Mouse (Mus musculus): ENCODE results near the gene Ak8. TPM values are rescaled to one million over a fixed set of nuclear protein-coding genes. Genes with fewer than 3 reads are reported as not detected.

Ak8 gene
- total RNA-seq, 2 experiments from 2014 or later, result not detected

DNA sequence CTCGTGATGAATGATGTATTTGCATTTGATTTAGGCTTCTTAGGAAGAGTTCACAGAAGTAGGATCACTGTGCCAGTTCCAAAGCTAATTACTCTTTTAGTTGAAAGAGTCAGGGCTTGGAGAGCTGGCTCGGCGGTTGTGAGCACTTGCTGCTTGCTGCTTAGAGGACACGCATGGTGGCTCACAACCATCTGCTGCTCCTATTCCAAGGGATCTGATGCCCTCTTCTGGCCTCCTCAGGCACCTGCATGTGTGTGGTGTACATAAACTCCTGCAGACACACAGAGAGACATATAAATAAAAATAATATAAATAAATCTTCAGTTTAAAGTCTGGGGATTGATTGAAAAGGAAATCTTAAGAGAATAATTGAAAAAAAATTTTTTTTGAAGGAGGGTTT is 81.3 kb downstream of the Ak8 start:
- intact Hi-C loops (cut with DNase I; ENCODE audit: low total_unique reads), result no loop called here
- no peak for DNase-seq

DNA sequence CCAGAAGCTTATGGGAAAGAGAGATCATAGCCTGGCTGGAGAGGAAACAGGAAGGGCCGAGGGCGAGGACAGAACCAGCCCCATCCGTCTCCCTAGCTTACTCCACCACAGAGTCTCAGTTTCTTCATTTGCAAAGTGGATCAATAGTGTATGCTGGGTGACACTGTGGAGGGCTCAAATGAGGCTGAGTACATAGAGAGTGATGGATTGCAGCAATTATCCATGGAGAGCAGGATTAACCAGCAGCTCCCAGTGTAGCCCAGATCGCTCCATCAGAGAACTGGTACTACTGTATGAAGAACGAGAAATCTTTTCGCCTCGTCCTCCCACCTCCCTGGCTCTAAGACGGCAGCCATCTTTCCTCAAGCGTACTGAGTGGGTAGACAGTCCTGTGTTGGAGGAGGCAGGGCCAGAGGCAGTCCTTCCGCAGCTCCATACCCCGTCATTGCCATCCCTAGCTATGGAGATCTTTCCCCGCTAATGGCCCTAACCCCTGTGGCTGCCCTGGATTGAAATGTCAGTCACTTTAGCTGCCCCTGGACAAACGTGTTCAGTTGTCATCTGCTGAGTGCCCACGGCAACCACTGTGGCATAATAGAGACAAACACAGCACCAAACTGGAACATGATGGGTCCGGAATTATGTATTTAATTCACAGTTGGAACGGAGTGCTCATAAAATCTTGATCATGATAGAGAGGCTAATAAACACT is 86.5 kb downstream of the Ak8 start:
- intact Hi-C loops (cut with DNase I; ENCODE audit: low total_unique reads), result no loop called here
- DNase-seq, result no peak

DNA sequence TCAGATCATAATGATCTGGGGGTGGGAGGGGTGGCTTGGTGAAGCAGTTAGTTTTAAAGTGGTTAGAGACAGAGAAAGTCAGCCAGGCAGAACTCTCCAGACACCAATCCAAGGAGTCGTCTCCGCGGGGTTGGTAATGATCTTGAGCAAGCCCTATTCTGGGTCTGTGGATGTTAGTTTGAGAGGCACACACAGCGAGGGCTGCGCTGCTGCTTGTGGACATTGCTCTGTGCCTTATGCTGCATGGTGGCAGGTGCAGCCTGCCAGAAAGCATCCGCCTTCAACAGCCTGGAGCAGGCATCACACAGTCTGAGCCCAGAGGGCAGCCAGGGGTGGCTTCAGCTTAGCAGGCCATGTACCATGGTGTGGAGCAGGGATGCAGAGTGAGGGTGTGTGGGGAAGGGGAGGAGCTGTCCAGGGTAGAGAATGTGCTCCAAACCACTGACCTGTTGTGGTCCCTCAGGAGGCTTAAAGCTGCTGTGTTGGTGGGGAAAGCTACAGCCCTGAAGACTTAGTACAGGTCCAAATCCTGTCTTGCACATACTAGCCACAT is 87.2 kb downstream of the Ak8 start:
- DNase-seq, result no peak
- intact Hi-C loops (cut with DNase I; ENCODE audit: low total_unique reads), result no loop called here

DNA sequence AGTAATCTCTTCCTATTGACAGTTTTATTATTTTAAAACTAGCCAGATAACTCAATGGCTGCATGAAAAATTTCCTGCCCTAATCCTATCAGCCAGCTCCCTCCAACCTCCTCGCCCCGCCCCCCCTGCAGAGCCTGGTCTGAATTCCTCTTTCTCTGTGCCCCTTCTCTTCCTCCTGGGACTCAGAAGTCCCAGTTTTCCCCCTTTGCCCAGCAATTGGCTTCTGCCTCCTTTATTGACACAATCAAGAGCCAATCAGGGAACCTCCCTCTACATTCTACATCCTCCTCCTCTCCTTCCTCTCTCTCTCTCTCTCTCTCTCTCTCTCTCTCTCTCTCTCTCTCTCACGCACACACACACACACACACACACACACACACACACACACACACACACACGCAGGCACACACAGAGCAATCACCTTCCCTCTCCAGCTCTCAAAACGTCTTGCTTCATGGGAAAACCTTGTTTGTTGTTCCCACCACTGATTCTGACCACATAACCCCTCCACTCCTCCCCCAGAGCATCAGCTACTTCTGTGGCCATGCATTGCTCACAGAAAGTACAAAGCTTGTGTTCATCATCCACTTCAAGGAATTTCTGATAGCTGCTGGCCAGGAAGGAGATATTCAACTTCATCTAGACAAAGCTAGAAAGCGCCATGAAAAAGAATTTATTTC is 93.1 kb downstream of the Ak8 start:
- intact Hi-C loops (cut with DNase I; ENCODE audit: low total_unique reads), result no loop called here
- no peak for DNase-seq

DNA sequence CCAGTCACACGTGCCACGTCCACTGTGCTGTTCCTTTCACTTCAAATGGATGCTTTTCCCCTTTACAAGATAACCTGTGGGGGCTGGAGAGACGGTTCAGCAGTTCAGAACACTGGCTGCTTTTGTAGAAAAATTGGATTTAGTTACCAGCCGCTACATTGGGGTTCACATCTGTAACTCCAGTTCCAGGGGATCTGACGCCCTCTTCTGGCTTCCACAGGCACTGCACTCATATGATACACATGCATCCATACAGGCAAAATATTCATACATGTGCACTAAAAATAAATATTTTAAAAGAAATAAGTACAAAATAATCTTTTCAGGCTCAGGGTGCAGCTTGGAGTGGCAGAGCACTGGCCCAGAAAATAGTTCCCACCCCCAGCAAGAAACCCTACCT is 94.7 kb downstream of the Ak8 start:
- DNase-seq, result no peak
- intact Hi-C loops (cut with DNase I; ENCODE audit: low total_unique reads), result no loop called here

DNA sequence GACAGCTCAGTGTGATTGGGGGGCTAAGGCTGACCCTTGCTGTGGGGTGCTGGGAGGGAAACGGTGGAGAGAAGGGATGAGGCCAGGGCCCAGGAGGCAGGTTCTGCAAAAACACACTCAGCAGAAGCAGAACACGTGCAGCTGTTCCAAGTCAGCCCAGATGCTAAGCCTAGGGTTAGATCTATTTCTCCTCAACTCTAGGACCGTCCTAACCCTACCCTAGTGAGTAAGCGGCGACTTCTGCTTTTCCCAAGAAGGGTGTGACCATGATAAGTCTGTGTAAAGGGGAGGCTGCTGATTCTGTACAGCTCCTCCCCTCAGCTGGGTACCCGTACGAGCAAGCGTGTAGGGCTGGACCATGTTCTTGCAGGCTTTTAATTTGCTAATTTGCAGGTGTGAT is 96.3 kb downstream of the Ak8 start:
- intact Hi-C loops (cut with DNase I; ENCODE audit: low total_unique reads), result no loop called here
- no peak for DNase-seq

DNA sequence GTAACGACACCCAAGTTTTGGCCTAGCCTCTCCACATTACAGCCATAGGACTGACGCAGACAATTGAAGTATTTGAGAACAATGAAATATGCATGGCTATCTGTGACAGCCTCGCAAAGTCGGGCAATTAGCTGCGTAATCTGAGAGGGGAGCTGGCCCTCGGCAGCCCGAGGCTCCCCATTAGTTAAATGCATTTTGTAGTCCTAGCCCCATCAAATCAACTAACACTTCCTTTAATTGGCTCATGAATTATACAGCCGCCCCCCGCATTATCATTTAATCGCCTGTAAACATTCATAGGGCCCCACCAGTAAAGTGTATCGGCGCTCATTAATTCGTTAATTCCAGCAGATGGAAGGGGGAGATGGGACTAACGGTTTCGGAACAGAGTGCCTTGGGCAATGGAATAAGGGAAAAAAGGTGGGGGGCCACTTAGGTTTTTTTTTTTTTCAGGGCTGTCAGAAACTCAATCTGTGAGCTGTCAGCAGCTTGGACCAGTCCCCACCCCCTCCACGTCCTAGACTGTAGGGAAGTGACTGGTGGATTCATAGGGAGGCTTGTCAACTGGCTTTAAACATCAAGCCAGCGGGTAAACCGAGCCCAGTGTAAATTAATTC is 97.6 kb downstream of the Ak8 start:
- intact Hi-C loops (cut with DNase I; ENCODE audit: low total_unique reads), result no loop called here
- DNase-seq, result no peak

DNA sequence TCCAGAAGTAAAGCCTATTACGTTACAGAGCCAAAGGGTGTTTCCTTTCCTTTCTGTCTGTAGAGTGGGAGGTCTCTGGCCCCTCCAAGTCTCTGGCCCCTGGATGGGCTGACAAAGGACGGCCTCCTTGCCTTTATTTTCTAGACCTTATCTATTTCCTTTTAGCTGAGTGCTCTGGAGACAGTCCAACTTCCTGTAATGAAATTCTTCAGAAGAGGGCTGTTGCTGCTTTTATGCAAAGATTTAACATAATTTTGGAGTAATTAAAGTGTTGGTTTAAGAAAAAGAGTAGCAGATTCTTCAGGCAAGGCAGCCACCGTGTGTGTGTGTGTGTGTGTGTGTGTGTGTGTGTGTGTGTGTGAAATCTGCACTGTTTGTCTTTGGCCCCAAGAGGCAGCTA is 98.4 kb downstream of the Ak8 start:
- DNase-seq, result no peak
- intact Hi-C loops (cut with DNase I; ENCODE audit: low total_unique reads), result no loop called here

DNA sequence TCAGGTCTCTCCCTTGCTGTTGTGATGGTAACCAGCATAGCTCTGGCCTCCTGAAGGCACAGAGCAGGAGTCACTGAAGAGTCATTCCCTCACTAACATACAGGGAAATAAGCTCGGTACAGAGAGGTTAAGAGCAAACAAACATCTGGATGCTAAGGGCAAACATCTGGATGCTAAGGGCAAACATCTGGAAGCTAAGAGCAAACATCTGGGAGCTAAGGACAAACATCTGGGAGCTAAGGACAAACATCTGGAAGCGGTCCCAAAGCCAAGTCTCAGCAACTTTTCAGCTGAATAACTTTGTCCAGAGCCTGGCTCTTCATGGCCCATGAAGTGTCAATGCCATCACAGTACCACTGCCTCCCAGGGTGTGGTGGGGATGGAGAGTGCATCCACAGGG is 99.6 kb downstream of the Ak8 start:
- intact Hi-C loops (cut with DNase I; ENCODE audit: low total_unique reads), result no loop called here
- no peak for DNase-seq

DNA sequence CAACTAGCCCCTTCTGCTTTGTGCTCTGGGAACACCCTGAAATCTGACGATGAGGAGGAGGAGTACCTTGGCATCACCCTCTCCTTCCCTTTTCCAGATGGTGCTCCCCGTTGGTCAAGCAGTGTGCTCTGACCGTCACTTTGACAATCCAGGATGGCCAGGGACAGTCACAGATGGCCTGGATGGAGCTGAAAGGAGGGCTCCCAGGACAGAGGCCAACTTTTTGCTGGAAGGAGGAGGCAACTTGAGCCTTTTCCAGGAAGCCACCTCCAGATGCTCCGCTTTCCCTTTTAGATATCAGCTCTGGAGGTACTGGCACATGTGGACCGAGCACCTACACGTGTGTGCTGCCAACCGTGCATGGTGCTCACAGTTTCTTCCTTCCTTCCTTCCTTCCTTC is 103.4 kb downstream of the Ak8 start:
- intact Hi-C loops (cut with DNase I; ENCODE audit: low total_unique reads), result no loop called here

DNA sequence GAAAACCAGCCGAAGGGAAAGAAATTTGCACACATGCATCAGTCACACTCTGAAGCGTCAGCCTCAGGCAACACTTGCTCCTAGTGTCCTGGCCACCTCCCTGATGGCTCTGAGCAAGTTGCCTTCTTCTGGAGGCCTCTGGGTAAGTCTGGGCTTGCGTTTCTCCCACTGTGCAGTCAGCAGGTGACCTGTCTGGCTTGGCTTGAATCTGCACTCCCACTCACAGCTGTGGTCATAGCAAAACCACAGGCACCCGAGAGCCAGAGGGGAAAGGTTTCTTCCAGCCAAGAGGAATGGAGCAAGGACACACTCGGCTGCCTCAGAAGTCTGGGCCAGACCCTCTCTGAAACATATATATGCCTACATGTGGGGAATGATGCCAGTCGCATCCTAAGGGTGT is 108.9 kb downstream of the Ak8 start:
- peak; percentile 10 for DNase-seq
- intact Hi-C loops (cut with DNase I; ENCODE audit: low total_unique reads), result no loop called here

More for the DNA sequence above, 103.4 kb downstream of the Ak8 start:
- DNase-seq, result no peak

DNA sequence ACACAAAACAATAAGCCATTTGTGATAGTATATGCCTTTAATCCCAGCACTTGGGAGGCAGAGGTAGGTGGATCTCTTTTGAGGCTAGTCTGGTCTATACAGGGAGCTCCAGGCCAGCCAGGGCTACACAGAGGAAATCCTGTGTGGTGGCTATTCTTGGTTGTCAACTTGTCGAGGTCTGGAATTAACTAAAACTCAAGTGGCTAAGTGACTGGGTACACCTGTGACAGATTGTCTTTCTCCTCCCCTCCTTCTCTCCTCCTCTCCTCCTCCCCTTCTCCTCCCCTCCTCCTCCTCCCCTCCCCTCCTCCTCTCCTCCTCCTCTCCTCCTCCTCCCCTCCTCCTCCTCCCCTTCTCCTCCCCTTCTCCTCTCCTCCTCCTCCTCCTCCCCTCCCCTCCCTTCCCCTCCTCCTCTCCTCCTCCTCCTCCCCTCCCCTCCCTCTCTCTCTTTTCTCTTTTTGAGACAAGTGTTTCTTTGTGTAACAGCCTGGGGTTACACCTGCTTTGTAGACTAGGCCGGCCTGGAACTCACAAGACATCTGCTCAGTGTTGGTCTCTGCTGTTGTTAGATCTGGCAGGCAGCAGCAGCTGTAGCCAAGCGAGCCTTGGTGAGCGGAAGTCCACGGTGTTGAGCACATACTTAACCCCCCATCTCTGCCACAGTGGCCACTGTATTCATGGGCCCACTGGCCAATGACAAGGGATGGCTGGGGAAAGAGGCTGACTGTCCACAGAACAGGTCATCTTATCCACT is 110.5 kb downstream of the Ak8 start:
- no peak for DNase-seq
- intact Hi-C loops (cut with DNase I; ENCODE audit: low total_unique reads), result no loop called here

DNA sequence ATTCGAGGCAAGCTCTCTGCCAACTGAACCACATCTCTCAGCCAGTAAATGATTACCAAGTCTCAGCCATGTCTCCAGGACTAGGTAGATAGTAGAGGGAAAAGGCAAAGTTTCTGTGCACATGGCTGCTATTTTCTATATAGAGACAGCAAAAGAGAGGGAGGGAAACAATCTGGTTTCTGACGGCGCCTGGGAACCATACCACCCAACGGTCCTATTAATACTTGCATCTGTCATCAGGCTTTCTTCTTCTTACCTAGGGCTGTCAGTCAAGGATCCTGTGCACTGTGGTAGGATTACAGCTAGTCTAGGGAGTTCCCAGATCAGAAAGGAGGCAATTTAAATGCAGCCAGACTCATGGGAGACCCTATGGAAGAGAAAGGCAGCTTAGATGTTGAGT is 118.9 kb downstream of the Ak8 start:
- intact Hi-C loops (cut with DNase I; ENCODE audit: low total_unique reads), result no loop called here
- no peak for DNase-seq

DNA sequence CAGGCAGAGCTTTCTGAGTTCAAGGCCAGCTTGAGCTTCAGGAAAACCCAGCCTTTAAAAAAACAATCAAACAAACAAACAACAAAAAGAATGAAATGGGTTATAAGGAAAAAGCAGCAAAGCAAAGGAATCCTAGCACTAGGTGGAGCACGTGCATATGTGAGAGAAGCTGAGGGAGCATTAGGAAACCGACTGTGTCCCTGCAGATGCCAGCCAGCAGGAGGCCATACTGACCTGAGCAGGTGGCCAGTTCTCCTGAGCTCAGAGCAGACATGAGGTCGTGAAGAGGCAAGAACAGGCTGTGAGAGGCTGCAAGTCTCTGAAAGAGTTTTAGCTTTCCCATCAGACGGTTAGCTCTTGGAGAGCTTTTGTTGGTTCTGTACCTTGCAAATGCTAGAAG is 129.3 kb downstream of the Ak8 start:
- no peak for DNase-seq
- intact Hi-C loops (cut with DNase I; ENCODE audit: low total_unique reads), result no loop called here

DNA sequence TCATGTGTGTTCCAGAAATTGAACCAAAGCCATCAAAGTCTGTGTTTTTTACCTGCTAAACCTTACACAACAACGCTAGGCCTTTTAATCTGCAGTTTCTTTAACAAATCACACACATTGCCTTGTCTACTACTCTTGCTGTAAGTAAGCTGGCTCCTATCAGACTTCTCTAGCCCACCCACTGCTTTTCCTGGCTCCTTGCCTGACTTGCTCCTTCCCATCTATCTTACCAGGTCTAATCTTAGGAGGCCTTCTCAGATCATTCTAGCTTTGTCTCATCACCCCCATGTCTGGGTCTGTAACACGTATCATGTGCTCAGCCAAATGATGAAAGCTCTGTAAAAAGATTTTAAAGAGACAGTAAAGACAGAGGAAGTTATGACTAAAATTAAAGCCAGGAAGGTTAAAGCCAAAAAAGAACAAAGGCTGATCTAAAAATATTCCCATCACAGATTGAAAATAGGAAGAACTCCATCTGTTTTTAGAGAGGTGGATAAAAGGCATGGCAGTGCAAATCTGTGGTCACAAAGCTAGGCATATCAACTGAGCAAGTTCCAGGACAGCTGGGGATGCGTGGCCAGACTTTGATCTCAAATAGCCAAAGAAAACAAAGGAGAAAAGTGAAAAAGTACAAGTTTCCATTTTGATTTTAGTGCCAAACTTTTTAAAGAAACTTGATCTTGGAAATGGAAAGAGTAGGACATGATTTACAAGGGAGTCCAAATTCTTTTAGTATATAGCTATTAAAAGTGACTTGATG is 136.4 kb downstream of the Ak8 start:
- intact Hi-C loops (cut with DNase I; ENCODE audit: low total_unique reads), result no loop called here
- no peak for DNase-seq

DNA sequence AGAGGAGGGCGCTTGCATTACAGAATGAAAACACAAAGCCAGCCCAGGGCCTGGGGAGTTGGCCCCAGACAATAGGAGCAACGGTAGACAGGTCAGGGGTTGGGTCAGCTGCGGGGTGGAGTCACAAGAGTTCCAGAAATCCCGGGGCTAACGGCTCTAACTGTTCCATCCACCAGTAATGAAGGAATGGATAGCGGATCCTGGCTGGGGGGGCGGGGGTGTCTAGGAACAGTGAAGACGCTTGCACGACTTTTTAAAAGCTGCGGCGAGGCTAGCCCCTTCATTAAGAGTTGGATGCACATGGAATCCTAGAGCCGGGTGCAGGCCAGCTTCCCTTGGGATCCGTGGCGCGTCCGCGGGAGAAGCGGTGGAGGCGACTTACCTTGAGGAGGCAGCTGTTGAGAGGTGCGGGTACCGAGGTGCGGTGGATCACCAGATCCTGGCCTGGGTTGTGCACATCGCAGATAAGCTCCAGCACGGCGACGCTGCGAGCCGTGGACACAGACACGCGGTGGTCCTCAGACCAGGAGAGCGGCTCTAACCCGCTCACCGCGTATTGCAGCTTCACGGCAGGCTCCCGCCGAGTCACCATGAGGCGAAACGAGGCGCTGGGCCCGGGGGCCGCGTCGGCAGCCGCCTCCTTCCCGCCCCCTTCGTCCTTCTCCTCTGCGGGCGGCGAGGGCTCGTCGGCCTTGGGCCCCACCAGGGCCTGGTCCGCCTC is 139.7 kb downstream of the Ak8 start:
- intact Hi-C loops (cut with DNase I; ENCODE audit: low total_unique reads), result no loop called here
- DNase-seq, result peak; percentile 8

DNA sequence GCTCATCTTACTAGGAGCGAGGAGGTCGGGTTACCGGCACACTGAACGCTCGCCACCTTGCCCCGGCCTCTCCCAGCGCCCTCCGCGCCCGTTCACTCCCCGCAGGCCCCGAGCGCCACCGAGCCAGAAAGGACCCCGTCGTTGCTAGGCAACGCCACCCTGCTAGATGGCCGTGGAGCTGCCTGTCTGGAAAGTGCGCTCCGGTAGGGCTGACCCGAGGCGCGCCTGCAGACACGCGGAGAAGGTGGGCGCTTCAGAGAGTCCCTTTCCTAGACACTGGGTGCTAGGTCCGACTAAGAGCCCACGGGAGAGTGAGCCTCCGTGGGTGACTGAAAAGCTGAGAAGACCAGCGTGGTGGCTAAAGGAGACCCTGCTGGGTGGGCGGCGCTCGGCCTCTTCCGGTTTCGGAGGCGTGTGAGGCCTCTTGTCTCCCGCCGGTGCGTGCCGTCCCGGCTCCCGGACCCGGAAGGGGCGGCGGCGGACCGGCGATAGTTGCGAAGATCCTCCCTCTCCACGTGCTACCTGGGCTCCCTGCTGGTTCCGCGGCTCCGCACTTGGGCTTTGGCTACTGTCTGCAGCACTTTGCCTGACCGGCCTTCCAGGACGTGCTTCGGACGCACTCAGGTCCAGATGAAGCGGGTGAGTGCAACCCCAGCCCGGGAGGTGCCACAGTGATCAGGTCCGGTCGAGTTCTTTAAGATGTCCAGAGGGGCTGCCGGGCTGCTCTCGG is 140.4 kb downstream of the Ak8 start, which contains the start of the genes Gtf3c4 and Ddx31:
Gene Gtf3c4 (minus strand): TSS at position 139 of the 730 bp plus-strand sequence.
Gene Ddx31 (plus strand): TSS at position 185 of the 730 bp plus-strand sequence.
- DNase-seq, result peak; percentile 95
- intact Hi-C loops (cut with DNase I; ENCODE audit: low total_unique reads), result no loop called here

DNA sequence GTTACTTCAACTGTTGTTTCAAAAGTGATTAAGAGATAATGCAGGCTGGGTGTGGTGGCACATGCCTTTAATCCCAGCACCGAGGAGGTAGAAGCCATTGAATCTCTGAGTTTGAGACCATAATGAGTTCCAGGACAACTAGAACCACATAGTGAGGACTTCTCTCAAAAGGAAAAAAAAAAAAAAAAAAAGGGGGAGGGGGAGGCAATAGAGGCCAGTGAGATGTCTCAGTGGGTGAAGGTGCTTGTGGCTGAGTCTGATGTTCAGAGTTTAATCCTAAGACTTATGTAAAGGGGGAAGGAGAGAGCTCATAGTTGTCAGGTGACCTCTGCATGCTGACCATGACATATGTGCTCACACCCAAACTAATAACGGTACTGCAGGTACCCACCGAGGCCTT is 142.1 kb downstream of the Ak8 start:
- intact Hi-C loops (cut with DNase I; ENCODE audit: low total_unique reads), result no loop called here
- DNase-seq, result no peak
